Mouse (Mus musculus) ES-E14 (cell line): ENCODE measurements at regions not wholly inside any gene's neighbourhood (a gene's known extent, or its start where the extent isn't known, plus 50 kb on each side); places are given as distances from the start of the nearest gene placed in this dataset.

Experiments
- DNase-seq: peaks from one replicate; pipeline ENCODE4 v3.0.0-alpha.2; 2013; ENCODE audit warnings: low read depth, low spot score
- H3K27ac ChIP-seq: 2 replicates; pipeline ENCODE4 v1.5.1; 2012; ENCODE audit warnings: low read depth, mild to moderate bottlenecking, low read length, moderate library complexity, mixed read lengths; ENCODE audit not compliant: poor library complexity, insufficient read depth, severe bottlenecking
- H3K36me3 ChIP-seq: 2 replicates; pipeline ENCODE4 v1.6.1; 2012; ENCODE audit warnings: mild to moderate bottlenecking, low read length, moderate library complexity, mixed read lengths; ENCODE audit not compliant: control insufficient read depth, poor library complexity, insufficient read depth, severe bottlenecking
- H3K4me1 ChIP-seq, 2 experiments: fragments of 150-350 bp in 1 of 2; sonication (generic) in 1 of 2; 2 replicates each; pipeline ENCODE4 v1.6.1; 2012; ENCODE audit warnings: low read length in 2 of 2, mild to moderate bottlenecking in 1 of 2, mixed read lengths in 1 of 2; ENCODE audit not compliant: control insufficient read depth in 2 of 2, insufficient read depth in 2 of 2, poor library complexity in 1 of 2
- H3K4me3 ChIP-seq, 2 experiments: fragments of 150-350 bp in 1 of 2; sonication (generic) in 1 of 2; 2 replicates each; pipeline ENCODE4 v1.5.1; 2012; ENCODE audit warnings: low read length in 2 of 2, low read depth in 1 of 2, mild to moderate bottlenecking in 1 of 2, mixed read lengths in 1 of 2; ENCODE audit not compliant: insufficient read depth in 1 of 2, poor library complexity in 1 of 2, severe bottlenecking in 1 of 2
- H3K9ac ChIP-seq: 2 replicates; pipeline ENCODE4 v1.6.1; 2012; ENCODE audit warnings: low read depth, mild to moderate bottlenecking, low read length, mixed read lengths; ENCODE audit not compliant: poor library complexity, insufficient read depth, severe bottlenecking
- H3K9me3 ChIP-seq: fragments of 150-350 bp; sonication (generic); 2 replicates; pipeline ENCODE4 v1.6.1; 2012; ENCODE audit warnings: low read depth, mild to moderate bottlenecking, low read length; ENCODE audit not compliant: control insufficient read depth, insufficient read depth
- CHD2 ChIP-seq: IDR thresholded peaks from 2 replicates; pipeline ENCODE4 v1.6.1; 2014; ENCODE audit warnings: mild to moderate bottlenecking, low read depth, low read length, inconsistent platforms
- HCFC1 ChIP-seq: IDR thresholded peaks from 2 replicates; pipeline ENCODE4 v1.6.1; 2012; ENCODE audit warnings: low read length, inconsistent platforms, borderline replicate concordance; ENCODE audit not compliant: insufficient read depth
- MAFK ChIP-seq: IDR thresholded peaks from 2 replicates; pipeline ENCODE4 v1.6.1; 2014; ENCODE audit warnings: mild to moderate bottlenecking, low read depth, low read length, inconsistent platforms; ENCODE audit not compliant: insufficient read depth
- ZC3H11A ChIP-seq: IDR thresholded peaks from 2 replicates; pipeline ENCODE4 v1.6.1; 2012; ENCODE audit warnings: low read depth, mild to moderate bottlenecking, inconsistent platforms, low read length, borderline replicate concordance
- ZNF384 ChIP-seq: IDR thresholded peaks from 2 replicates; pipeline ENCODE4 v1.6.1; 2012; ENCODE audit warnings: low read depth, low read length, inconsistent platforms
- in situ Hi-C, 2 experiments: fragments of 600-800 bp; cut with MboI; formaldehyde crosslinking; loops; one replicate each; pipeline ENCODE4 v1.15.1; 2025; ENCODE audit warnings: low sequenced_read_pairs in 2 of 2, inconsistent platforms in 1 of 2; ENCODE audit not compliant: unreplicated experiment in 2 of 2

DNA sequence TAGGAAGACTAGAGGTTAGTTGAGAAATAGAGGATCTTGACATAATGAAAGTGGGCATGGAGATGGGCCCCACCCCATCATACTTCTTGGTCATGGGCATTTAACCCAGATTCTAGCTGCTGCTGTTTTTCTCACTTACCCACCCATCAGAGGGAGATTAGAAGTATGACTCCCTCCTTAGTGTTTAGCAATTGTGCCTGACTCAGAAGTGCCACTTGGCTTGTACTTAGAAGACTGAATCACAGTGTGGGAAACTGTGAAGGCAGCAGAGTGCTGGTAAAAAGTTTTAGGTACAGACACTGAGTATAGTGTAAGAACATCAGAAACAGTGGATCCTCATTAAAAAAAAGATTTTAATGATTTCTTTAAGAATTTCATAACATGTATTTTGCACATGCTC lies 100.5 kb downstream of the Edem1 start:
- in situ Hi-C loops = no loop called here
- Histone ChIP-seq H3K9me3 (no peaks in the 10 kb centered on the region), H3K27ac (no peak overlapping the region), H3K4me1 (no peaks in the 10 kb centered on the region), H3K9ac (no peak overlapping the region), H3K36me3 (no peaks in the 10 kb centered on the region), H3K4me3 (no peak overlapping the region)
- no peak for TF ChIP-seq ZNF384
- no peak for TF ChIP-seq ZC3H11A
- no peak for TF ChIP-seq CHD2
- no peak for TF ChIP-seq HCFC1
- no peak for TF ChIP-seq MAFK
- no peak for DNase-seq

DNA sequence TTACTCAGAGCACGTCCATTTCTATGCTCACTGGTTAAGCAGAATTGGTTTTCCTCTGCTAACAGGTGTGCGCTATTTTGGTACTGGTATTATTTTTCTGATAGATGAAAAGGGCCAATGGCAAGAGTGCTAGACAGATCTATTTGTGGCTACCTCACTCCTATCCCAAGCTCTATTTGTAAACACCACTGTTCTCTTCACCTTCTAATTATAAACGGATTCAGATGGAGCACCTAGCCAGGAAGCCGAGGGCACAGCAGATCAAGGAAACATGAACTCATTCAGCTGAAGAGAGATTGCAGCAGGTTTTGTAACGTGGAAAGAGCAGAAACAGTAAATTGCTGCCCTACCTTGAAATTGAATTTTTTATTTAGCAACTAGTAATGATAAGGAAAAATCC lies 110.2 kb downstream of the Edem1 start:
- Histone ChIP-seq H3K9me3 (no peaks in the 10 kb centered on the region), H3K27ac (no peak overlapping the region), H3K4me3 (no peak overlapping the region), H3K4me1 (no peaks in the 10 kb centered on the region), H3K9ac (no peak overlapping the region), H3K36me3 (no peaks in the 10 kb centered on the region)
- no peak for DNase-seq
- TF ChIP-seq CHD2 (no peak), ZNF384 (no peak), HCFC1 (no peak), MAFK (no peak), ZC3H11A (no peak)
- in situ Hi-C loops = no loop called here

DNA sequence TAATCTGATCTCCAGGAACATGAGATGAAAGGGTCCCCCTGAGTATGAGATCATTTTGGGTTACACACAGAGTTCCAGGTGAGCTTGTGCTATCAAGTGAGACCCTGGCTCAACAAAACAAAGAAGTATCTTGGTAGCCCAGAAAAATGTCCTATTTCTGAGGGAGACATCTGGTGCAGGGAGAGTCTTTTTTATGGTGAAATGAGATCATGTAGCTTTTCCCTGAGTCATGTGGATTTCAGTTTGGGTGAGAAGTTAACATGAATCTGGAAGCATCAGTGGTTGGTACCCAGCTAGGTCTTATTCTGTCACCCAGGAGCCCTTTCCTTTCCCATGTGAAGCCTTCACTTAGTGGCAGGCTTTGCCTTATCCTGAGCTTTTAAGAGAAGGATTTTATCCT lies 113.8 kb downstream of the Edem1 start:
- TF ChIP-seq ZNF384 = no peak
- TF ChIP-seq MAFK = no peak
- TF ChIP-seq CHD2 = no peak
- no peak for TF ChIP-seq ZC3H11A
- no peak for TF ChIP-seq HCFC1
- no peak overlapping the region for H3K4me3 ChIP-seq
- no peak for DNase-seq
- in situ Hi-C loops = no loop called here
- no peaks in the 10 kb centered on the region for H3K9me3 ChIP-seq
- H3K27ac ChIP-seq = no peak overlapping the region
- no peaks in the 10 kb centered on the region for H3K4me1 ChIP-seq
- no peak overlapping the region for H3K9ac ChIP-seq
- no peaks in the 10 kb centered on the region for H3K36me3 ChIP-seq

DNA sequence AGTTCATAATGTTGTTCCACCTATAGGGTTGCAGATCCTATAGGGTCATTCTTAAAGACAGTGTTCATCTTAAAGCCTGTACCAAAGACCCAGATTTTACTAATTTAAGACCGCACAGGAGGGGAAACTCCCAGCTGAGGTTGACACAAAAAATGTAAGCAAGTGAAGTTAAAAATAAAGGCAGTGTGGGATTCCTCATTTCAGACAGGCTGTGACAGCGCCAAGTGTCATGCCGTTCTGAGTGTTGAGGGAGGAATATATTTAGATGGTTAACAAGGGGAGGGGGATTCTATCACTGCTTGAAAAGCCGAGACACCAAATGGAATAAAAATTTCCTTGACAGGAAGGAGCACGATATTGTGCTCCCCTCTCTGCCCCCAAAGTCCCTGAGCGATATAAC lies 123.9 kb downstream of the Edem1 start:
- in situ Hi-C loops = no loop called here
- Histone ChIP-seq H3K4me1 (no peaks in the 10 kb centered on the region), H3K27ac (no peak overlapping the region), H3K36me3 (no peaks in the 10 kb centered on the region), H3K4me3 (no peak overlapping the region), H3K9ac (no peak overlapping the region), H3K9me3 (no peaks in the 10 kb centered on the region)
- DNase-seq = no peak
- no peak for TF ChIP-seq MAFK
- TF ChIP-seq ZC3H11A = no peak
- no peak for TF ChIP-seq CHD2

- no peak overlapping the region for H3K9ac ChIP-seq
- H3K36me3 ChIP-seq = no peaks in the 10 kb centered on the region
- H3K4me1 ChIP-seq = no peaks in the 10 kb centered on the region
- TF ChIP-seq MAFK (no peak), ZNF384 (no peak), CHD2 (no peak), HCFC1 (no peak), ZC3H11A (no peak)
- in situ Hi-C loops = no loop called here
- H3K4me3 ChIP-seq = no peak overlapping the region
- no peak for DNase-seq
- no peak overlapping the region for H3K27ac ChIP-seq
- H3K9me3 ChIP-seq = no peaks in the 10 kb centered on the region
These were observed 134.4 kb downstream of the Edem1 start for GRCm38 (mm10) chr6:108962810-108963209.
